Mouse (Mus musculus): ENCODE results near the gene Myog. TPM values are rescaled to one million over a fixed set of nuclear protein-coding genes. Genes with fewer than 3 reads are reported as not detected.

Myog gene
- polyA plus RNA-seq (2014; fragmentation: Nextera tagmentation; extraction: Ambion mirVana), result 0.16 and 0.17 TPM in 2 replicates

DNA sequence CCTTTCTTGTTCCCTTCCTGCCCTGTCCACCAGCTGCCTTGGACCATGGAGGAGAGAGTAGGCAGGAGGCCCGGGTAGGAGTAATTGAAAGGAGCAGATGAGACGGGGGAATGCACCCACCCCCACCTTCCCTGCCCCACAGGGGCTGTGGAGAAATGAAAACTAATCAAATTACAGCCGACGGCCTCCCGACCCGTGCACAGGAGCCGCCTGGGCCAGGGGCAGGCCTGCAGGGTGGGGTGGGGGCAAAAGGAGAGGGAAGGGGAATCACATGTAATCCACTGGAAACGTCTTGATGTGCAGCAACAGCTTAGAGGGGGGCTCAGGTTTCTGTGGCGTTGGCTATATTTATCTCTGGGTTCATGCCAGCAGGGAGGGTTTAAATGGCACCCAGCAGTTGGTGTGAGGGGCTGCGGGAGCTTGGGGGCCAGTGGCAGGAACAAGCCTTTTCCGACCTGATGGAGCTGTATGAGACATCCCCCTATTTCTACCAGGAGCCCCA is at the start of gene Myog:
Myog (plus strand) TSS at position 392 of the 502 bp plus-strand sequence.
- H3K9ac ChIP-seq (replicated peaks; ENCODE audit: low read depth, low read length), result no peak within 1 kb of the TSS
- 40% methylated on average over 11 of the region's 11 CpGs for WGBS
- no peaks in the 10 kb centered on the region for H3K36me3 ChIP-seq (ENCODE audit: control insufficient read depth, insufficient read depth, low read length)
- no peak within 1 kb of the TSS for H3K4me2 ChIP-seq (replicated peaks; ENCODE audit: low read depth, low read length)
- H3K27me3 ChIP-seq (ENCODE audit: control insufficient read depth, insufficient read depth, low read length), result no peaks in the 10 kb centered on the region
- no peaks in the 10 kb centered on the region for H3K9me3 ChIP-seq (ENCODE audit: control insufficient read depth, low read depth, low read length)
- 0 out of 2 replicates have a peak, but pooled peaks have one; percentile 28 for ATAC-seq (ENCODE audit: insufficient number of reproducible peaks, insufficient read depth, low FRiP score, low read depth)
- H3K27ac ChIP-seq (ENCODE audit: low read length), result no peak within 1 kb of the TSS
- no peaks in the 10 kb centered on the region; the same call in 1 of the 2 replicates for H3K4me1 ChIP-seq (ENCODE audit: control insufficient read depth, insufficient read depth, low read length)
- H3K4me3 ChIP-seq (ENCODE audit: low read depth, low read length), result no peak within 1 kb of the TSS

DNA sequence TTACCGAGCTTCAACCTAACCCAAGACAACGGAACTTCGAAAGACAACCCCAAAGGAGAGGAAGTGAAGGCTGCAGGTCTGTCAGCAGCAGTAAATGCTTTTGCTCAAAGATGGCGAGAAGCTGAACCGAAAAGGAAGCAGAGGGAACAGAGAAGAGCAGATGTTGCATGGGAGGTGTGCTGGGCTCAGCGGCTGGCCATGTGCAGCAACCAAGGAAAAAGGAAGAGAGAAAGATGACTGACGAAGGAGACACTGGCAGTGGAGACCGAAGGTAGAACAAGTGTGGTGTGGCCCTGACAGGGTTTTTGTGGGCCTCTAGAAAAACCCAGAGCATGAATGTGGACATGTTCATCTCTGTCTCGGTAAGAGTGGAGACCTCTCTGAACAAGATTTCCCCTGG is 49.1 kb upstream of the Myog start:
- no peaks in the 10 kb centered on the region for H3K36me3 ChIP-seq (ENCODE audit: control insufficient read depth, insufficient read depth, low read length)
- no peak overlapping the region for H3K9ac ChIP-seq (replicated peaks; ENCODE audit: low read depth, low read length)
- peaks cover 5% of the 10 kb centered on the region; the same call in 1 of the 2 replicates for H3K4me1 ChIP-seq (ENCODE audit: control insufficient read depth, insufficient read depth, low read length)
- H3K27me3 ChIP-seq (ENCODE audit: control insufficient read depth, insufficient read depth, low read length), result peaks cover 7% of the 10 kb centered on the region
- no peak overlapping the region for H3K4me3 ChIP-seq (ENCODE audit: low read depth, low read length)
- H3K27ac ChIP-seq (ENCODE audit: low read length), result no peak overlapping the region
- ATAC-seq (ENCODE audit: insufficient number of reproducible peaks, insufficient read depth, low FRiP score, low read depth), result no peak
- WGBS, result 81% methylated on average over 9 of the region's 9 CpGs
- no peaks in the 10 kb centered on the region for H3K9me3 ChIP-seq (ENCODE audit: control insufficient read depth, low read depth, low read length)
- H3K4me2 ChIP-seq (replicated peaks; ENCODE audit: low read depth, low read length), result no peak overlapping the region

DNA sequence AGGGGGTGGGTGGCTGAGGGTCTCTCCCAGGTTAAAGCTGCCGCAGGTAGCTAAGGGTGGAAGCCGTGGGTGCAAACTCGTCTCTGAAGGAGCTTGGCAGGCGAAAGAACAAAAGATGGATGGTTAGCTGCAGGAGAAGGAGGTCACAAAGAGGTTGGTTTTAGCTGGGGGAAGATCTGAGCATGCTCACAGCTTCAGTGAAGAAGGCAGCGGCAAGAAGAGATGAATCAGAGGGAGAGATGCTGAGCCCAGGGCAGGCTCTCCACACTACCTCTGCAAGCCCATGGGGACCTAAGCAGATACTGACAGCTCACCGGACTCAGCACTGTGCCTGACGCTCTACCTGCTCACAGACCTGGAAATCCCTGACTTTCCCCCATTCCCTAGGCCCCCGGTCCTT is 48.5 kb upstream of the Myog start:
- H3K4me1 ChIP-seq (ENCODE audit: control insufficient read depth, insufficient read depth, low read length), result peaks cover 5% of the 10 kb centered on the region; the same call in 1 of the 2 replicates
- peaks cover 1% of the 10 kb centered on the region; the same call in 1 of the 2 replicates for H3K27me3 ChIP-seq (ENCODE audit: control insufficient read depth, insufficient read depth, low read length)
- H3K9me3 ChIP-seq (ENCODE audit: control insufficient read depth, low read depth, low read length), result no peaks in the 10 kb centered on the region
- no peak overlapping the region for H3K27ac ChIP-seq (ENCODE audit: low read length)
- no peak overlapping the region for H3K9ac ChIP-seq (replicated peaks; ENCODE audit: low read depth, low read length)
- 46% methylated on average over 8 of the region's 8 CpGs for WGBS
- no peak for ATAC-seq (ENCODE audit: insufficient number of reproducible peaks, insufficient read depth, low FRiP score, low read depth)
- H3K4me2 ChIP-seq (replicated peaks; ENCODE audit: low read depth, low read length), result no peak overlapping the region
- H3K4me3 ChIP-seq (ENCODE audit: low read depth, low read length), result no peak overlapping the region
- no peaks in the 10 kb centered on the region for H3K36me3 ChIP-seq (ENCODE audit: control insufficient read depth, insufficient read depth, low read length)

- Histone ChIP-seq H3K9me3 (ENCODE audit: control insufficient read depth, low read depth, low read length) (no peaks in the 10 kb centered on the region), H3K27ac (ENCODE audit: low read length) (no peak overlapping the region), H3K27me3 (ENCODE audit: control insufficient read depth, insufficient read depth, low read length) (no peaks in the 10 kb centered on the region), H3K36me3 (ENCODE audit: control insufficient read depth, insufficient read depth, low read length) (no peaks in the 10 kb centered on the region), H3K9ac (replicated peaks; ENCODE audit: low read depth, low read length) (no peak overlapping the region), H3K4me1 (ENCODE audit: control insufficient read depth, insufficient read depth, low read length) (peaks cover 5% of the 10 kb centered on the region; the same call in 1 of the 2 replicates), H3K4me2 (replicated peaks; ENCODE audit: low read depth, low read length) (no peak overlapping the region), H3K4me3 (ENCODE audit: low read depth, low read length) (no peak overlapping the region)
- no peak for ATAC-seq (ENCODE audit: insufficient number of reproducible peaks, insufficient read depth, low FRiP score, low read depth)
- 64% methylated on average over 2 of the region's 2 CpGs for WGBS
These were observed 47.5 kb upstream of the Myog start for GRCm38 (mm10) chr1:134242286-134242685.

DNA sequence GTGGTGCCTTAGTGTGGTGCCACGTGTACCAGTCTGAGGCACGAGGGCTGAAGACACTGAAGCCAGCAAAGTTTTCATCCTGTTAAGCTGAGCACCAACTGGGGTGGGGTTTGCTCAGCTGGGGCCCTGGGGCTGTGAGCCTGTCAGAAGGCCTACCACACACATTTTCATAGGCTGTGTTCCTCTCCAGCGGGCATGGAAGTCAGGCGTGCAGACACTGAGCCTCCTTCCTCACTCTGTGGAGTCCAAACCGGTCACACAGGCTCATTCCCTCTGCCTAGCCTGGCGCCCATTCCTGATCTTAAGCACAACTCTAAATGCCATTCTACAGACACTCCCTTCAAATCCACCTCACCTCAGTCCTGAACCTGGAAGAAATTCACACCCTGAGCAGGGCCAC is 46.3 kb upstream of the Myog start:
- H3K27ac ChIP-seq (ENCODE audit: low read length), result no peak overlapping the region
- no peaks in the 10 kb centered on the region for H3K36me3 ChIP-seq (ENCODE audit: control insufficient read depth, insufficient read depth, low read length)
- no peak for ATAC-seq (ENCODE audit: insufficient number of reproducible peaks, insufficient read depth, low FRiP score, low read depth)
- no peaks in the 10 kb centered on the region for H3K27me3 ChIP-seq (ENCODE audit: control insufficient read depth, insufficient read depth, low read length)
- H3K4me1 ChIP-seq (ENCODE audit: control insufficient read depth, insufficient read depth, low read length), result peaks cover 5% of the 10 kb centered on the region; the same call in 1 of the 2 replicates
- H3K9me3 ChIP-seq (ENCODE audit: control insufficient read depth, low read depth, low read length), result no peaks in the 10 kb centered on the region
- no peak overlapping the region for H3K4me2 ChIP-seq (replicated peaks; ENCODE audit: low read depth, low read length)
- H3K4me3 ChIP-seq (ENCODE audit: low read depth, low read length), result no peak overlapping the region
- H3K9ac ChIP-seq (replicated peaks; ENCODE audit: low read depth, low read length), result no peak overlapping the region
- 67% methylated on average over 6 of the region's 6 CpGs for WGBS

DNA sequence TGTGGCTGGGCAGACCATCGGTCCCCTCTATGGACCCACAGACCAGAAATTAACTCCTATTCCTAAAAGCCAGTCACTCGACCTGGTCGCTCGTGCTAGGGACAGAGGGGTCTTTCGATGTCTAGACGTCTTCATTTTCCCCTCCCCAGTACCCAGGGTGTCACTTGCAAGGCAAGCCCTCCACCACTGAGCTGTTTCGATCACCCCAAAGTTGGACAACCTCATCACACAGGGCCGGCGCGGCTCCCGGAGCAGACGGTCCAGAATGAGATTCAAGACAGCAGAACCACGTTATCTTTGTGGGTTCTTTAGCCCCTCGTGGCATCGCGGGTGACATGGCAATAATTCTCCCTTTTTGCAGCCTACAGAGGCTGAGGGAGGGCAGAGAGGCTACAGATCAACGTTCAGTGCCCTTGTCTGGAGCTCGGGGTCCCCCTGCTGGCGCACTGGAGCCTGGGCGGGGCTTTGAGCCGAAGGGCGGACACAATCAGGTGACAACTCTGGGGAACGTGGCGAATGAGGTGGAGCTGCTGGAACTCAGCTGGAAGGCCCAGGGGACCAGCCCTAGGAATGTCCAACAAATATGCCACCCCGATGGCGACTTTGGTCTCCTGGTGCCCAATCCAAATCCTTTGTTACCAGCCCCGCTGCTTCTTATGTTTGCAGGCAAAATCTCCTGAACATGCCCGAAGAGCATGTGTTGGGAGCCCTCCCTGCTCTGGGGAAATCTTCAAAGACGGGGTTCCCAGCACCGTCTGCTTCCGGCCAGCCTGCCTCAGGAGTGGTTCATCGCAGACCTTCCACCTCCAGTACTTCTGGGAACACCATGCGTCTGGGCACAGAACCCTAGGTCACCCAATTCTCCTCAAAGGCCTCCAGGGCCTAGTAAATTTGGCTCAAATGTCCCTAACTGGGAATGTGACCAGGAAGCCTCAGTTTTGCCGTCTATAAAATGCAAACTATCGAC is 45.6 kb upstream of the Myog start:
- peak; percentile 89 for ATAC-seq (ENCODE audit: insufficient number of reproducible peaks, insufficient read depth, low FRiP score, low read depth)
- H3K36me3 ChIP-seq (ENCODE audit: control insufficient read depth, insufficient read depth, low read length), result no peaks in the 10 kb centered on the region
- H3K9me3 ChIP-seq (ENCODE audit: control insufficient read depth, low read depth, low read length), result no peaks in the 10 kb centered on the region
- H3K9ac ChIP-seq (replicated peaks; ENCODE audit: low read depth, low read length), result no peak overlapping the region
- H3K27ac ChIP-seq (ENCODE audit: low read length), result no peak overlapping the region
- no peak overlapping the region; the same call in 1 of the 2 replicates for H3K4me3 ChIP-seq (ENCODE audit: low read depth, low read length)
- no peaks in the 10 kb centered on the region for H3K27me3 ChIP-seq (ENCODE audit: control insufficient read depth, insufficient read depth, low read length)
- H3K4me1 ChIP-seq (ENCODE audit: control insufficient read depth, insufficient read depth, low read length), result peaks cover 5% of the 10 kb centered on the region; the same call in 1 of the 2 replicates
- H3K4me2 ChIP-seq (replicated peaks; ENCODE audit: low read depth, low read length), result peak overlapping the region; percentile 36
- WGBS, result 21% methylated on average over 35 of the region's 35 CpGs

GRCm38 (mm10) chr1:134245004-134245717 is 44.6 kb upstream of the Myog start:
- Histone ChIP-seq H3K27ac (ENCODE audit: low read length) (no peak overlapping the region), H3K9ac (replicated peaks; ENCODE audit: low read depth, low read length) (no peak overlapping the region), H3K4me1 (ENCODE audit: control insufficient read depth, insufficient read depth, low read length) (peaks cover 5% of the 10 kb centered on the region; the same call in 1 of the 2 replicates), H3K9me3 (ENCODE audit: control insufficient read depth, low read depth, low read length) (no peaks in the 10 kb centered on the region), H3K4me3 (ENCODE audit: low read depth, low read length) (no peak overlapping the region), H3K36me3 (ENCODE audit: control insufficient read depth, insufficient read depth, low read length) (no peaks in the 10 kb centered on the region), H3K27me3 (ENCODE audit: control insufficient read depth, insufficient read depth, low read length) (no peaks in the 10 kb centered on the region), H3K4me2 (replicated peaks; ENCODE audit: low read depth, low read length) (no peak overlapping the region)
- 71% methylated on average over 14 of the region's 14 CpGs for WGBS
- ATAC-seq (ENCODE audit: insufficient number of reproducible peaks, insufficient read depth, low FRiP score, low read depth), result peak; percentile 50

DNA sequence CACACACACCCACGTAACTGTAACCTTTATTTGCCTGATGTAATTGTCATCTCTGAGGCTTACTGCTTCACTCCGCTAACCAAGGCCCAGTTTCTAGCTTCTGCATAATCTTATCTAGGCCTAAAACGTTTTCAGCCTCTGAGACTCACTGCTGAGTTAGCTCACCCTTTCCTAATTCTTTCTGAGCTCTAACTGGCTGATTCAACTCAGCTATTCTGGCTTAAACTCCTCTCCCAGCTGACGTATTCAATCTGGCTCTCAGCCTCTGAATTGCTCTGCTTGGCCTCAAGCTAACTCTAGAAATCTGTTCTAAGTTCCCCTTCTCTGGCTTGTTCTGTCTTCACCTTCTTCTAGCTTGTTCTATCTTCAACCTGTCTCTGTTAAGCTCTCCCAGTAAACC is 43.2 kb upstream of the Myog start:
- Histone ChIP-seq H3K4me3 (ENCODE audit: low read depth, low read length) (no peak overlapping the region), H3K4me1 (ENCODE audit: control insufficient read depth, insufficient read depth, low read length) (peaks cover 5% of the 10 kb centered on the region; the same call in 1 of the 2 replicates)

More for the DNA sequence above, 43.2 kb upstream of the Myog start:
- no peaks in the 10 kb centered on the region for H3K27me3 ChIP-seq (ENCODE audit: control insufficient read depth, insufficient read depth, low read length)
- no peak overlapping the region for H3K9ac ChIP-seq (replicated peaks; ENCODE audit: low read depth, low read length)
- no peak overlapping the region for H3K4me2 ChIP-seq (replicated peaks; ENCODE audit: low read depth, low read length)
- no peaks in the 10 kb centered on the region for H3K9me3 ChIP-seq (ENCODE audit: control insufficient read depth, low read depth, low read length)
- H3K36me3 ChIP-seq (ENCODE audit: control insufficient read depth, insufficient read depth, low read length), result no peaks in the 10 kb centered on the region
- ATAC-seq (ENCODE audit: insufficient number of reproducible peaks, insufficient read depth, low FRiP score, low read depth), result no peak
- WGBS, result 47% methylated on average over 4 of the region's 4 CpGs
- H3K27ac ChIP-seq (ENCODE audit: low read length), result no peak overlapping the region
